Mouse (Mus musculus) forebrain, embryonic 15.5 days (tissue): Measurements from ENCODE around the gene Gpatch2. TPM values are rescaled to one million over a fixed set of nuclear protein-coding genes. Genes with fewer than 3 reads are reported as not detected.

Source experiments
- ATAC-seq: fragments of 200-750 bp; cut with Nextera tagmentation; replicated peaks from 2 replicates; pipeline ENCODE4 v1.8.0; 2017; ENCODE audit warnings: mild to moderate bottlenecking, moderate TSS enrichment, moderate library complexity
- H3K27ac ChIP-seq: fragments of 300-500 bp; sonication (generic); replicated peaks from 2 replicates; pipeline ENCODE4 v1.5.1; 2015; ENCODE audit warnings: mild to moderate bottlenecking, inconsistent platforms
- H3K27me3 ChIP-seq: fragments of 300-500 bp; sonication (generic); 2 replicates; pipeline ENCODE4 v1.6.1; 2015; ENCODE audit warnings: inconsistent platforms
- H3K36me3 ChIP-seq: fragments of 300-500 bp; sonication (generic); 2 replicates; pipeline ENCODE4 v1.6.1; 2015; ENCODE audit warnings: mild to moderate bottlenecking, inconsistent platforms
- H3K4me1 ChIP-seq: fragments of 300-500 bp; sonication (generic); 2 replicates; pipeline ENCODE4 v1.6.1; 2015; ENCODE audit warnings: inconsistent platforms
- H3K4me2 ChIP-seq: fragments of 300-500 bp; sonication (generic); replicated peaks from 2 replicates; pipeline ENCODE4 v1.6.1; 2015; ENCODE audit warnings: mild to moderate bottlenecking, inconsistent platforms
- H3K4me3 ChIP-seq: fragments of 300-500 bp; sonication (generic); 2 replicates; pipeline ENCODE4 v1.5.1; 2015; ENCODE audit warnings: mild to moderate bottlenecking, inconsistent platforms
- H3K9ac ChIP-seq: fragments of 300-500 bp; sonication (generic); replicated peaks from 2 replicates; pipeline ENCODE4 v1.6.1; 2015; ENCODE audit warnings: mild to moderate bottlenecking, inconsistent platforms
- H3K9me3 ChIP-seq: fragments of 300-500 bp; sonication (generic); 2 replicates; pipeline ENCODE4 v1.6.1; 2016; ENCODE audit warnings: inconsistent platforms
- WGBS: fragments of 180-500 bp; shearing (Covaris S2); methylation state at CpG from one replicate; pipeline ENCODE4 v1.1.7; 2015; ENCODE audit warnings: mixed read lengths; 5-methylcytosine and 5-hydroxymethylcytosine counted together
- polyA plus RNA-seq: library from polyadenylated mRNA; unstranded; fragments of >200 nt; fragmentation: Nextera tagmentation; extraction: Ambion mirVana; gene quantifications from 2 replicates; pipeline ENCODE4 v1.2.1, GENCODE M21; 2015

The Gpatch2 gene
- polyA plus RNA-seq, 1 experiment from 2014 or later = 16.6 TPM

DNA sequence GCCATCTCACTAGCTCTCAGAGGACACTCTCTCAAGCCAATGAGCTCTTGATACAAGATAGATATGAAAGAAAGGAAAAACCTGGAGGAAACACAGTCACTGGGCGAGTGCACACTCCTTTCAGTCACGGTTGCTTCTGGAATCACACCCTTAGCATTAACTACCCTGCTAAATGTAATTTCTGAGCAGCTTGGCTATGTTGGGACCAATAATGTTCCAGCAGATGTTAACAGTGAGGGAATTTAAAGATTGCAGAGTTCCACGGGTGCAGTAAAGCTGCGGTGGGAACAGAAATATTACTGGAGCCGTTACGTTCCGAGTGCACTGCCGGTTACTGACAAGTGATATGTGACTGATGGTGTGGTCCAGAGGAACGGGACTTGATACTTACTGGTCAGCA is 185.5 kb downstream of the Gpatch2 start:
- ATAC-seq = no peak
- H3K36me3 ChIP-seq = no peaks in the 10 kb centered on the region
- no peaks in the 10 kb centered on the region for H3K9me3 ChIP-seq
- H3K4me1 ChIP-seq = no peaks in the 10 kb centered on the region
- H3K9ac ChIP-seq = no peak overlapping the region
- WGBS = 93% methylated on average over 9 of the region's 9 CpGs
- no peaks in the 10 kb centered on the region for H3K27me3 ChIP-seq
- H3K4me3 ChIP-seq = no peak overlapping the region
- H3K27ac ChIP-seq = no peak overlapping the region
- no peak overlapping the region for H3K4me2 ChIP-seq

Other genes with a start within 250 kb of the Gpatch2 start
- not detected in 2 replicates for gene D1Pas1, start 248.1 kb upstream of the Gpatch2 start, polyA plus RNA-seq
- 1.1 and 2.0 TPM in 2 replicates for gene Spata17, start within 50 bp of the Gpatch2 start, polyA plus RNA-seq